Mouse (Mus musculus) MEL (cell line): ENCODE measurements around the gene Fam13a.

Experiments
- CHD1 ChIP-seq: IDR thresholded peaks from 2 replicates; pipeline ENCODE4 v1.6.1; 2012; ENCODE audit warnings: low read depth, mild to moderate bottlenecking, inconsistent platforms, low read length, improper control_type of control experiment
- CTCF ChIP-seq, 3 experiments: IDR thresholded peaks in 2 of 3; conservative IDR thresholded peaks in 1 of 3; 2 replicates each; pipeline ENCODE4 v1.5.1; 2011 to 2012; ENCODE audit warnings: low read length in 3 of 3, low read depth in 2 of 3, mild to moderate bottlenecking in 2 of 3, improper control_type of control experiment in 1 of 3, inconsistent platforms in 1 of 3, mixed read lengths in 1 of 3, moderate library complexity in 1 of 3; ENCODE audit not compliant: control insufficient read depth in 1 of 3, insufficient read depth in 1 of 3, poor library complexity in 1 of 3, severe bottlenecking in 1 of 3
- ELF1 ChIP-seq: IDR thresholded peaks from 2 replicates; pipeline ENCODE4 v1.6.1; 2014; ENCODE audit warnings: low read depth, mild to moderate bottlenecking, inconsistent platforms, low read length, improper control_type of control experiment, moderate library complexity
- GABPA ChIP-seq: IDR thresholded peaks from 2 replicates; pipeline ENCODE4 v1.6.1; 2012; ENCODE audit warnings: low read depth, mild to moderate bottlenecking, inconsistent platforms, low read length, improper control_type of control experiment, moderate library complexity
- GATA1 ChIP-seq: IDR thresholded peaks from 2 replicates; pipeline ENCODE4 v1.6.1; 2011; ENCODE audit warnings: low read depth, low read length, improper control_type of control experiment
- HCFC1 ChIP-seq: IDR thresholded peaks from 2 replicates; pipeline ENCODE4 v1.6.1; 2012; ENCODE audit warnings: low read depth, mild to moderate bottlenecking, inconsistent platforms, low read length, improper control_type of control experiment, moderate library complexity
- MEF2A ChIP-seq: IDR thresholded peaks from 2 replicates; pipeline ENCODE4 v1.6.1; 2014; ENCODE audit warnings: low read depth, mild to moderate bottlenecking, inconsistent platforms, low read length, improper control_type of control experiment; ENCODE audit not compliant: poor library complexity, insufficient replicate concordance, severe bottlenecking; ENCODE audit errors: extremely low read depth
- POLR2A ChIP-seq, 2 experiments: IDR thresholded peaks; 2 replicates each; pipeline ENCODE4 v1.6.1; 2011 to 2012; ENCODE audit warnings: low read length in 2 of 2, mild to moderate bottlenecking in 2 of 2, control low read depth in 1 of 2, improper control_type of control experiment in 1 of 2, low read depth in 1 of 2, moderate library complexity in 1 of 2; ENCODE audit not compliant: control insufficient read depth in 1 of 2, insufficient read depth in 1 of 2, poor library complexity in 1 of 2
- RCOR1 ChIP-seq: IDR thresholded peaks from 2 replicates; pipeline ENCODE4 v1.6.1; 2012; ENCODE audit warnings: low read depth, mild to moderate bottlenecking, inconsistent platforms, low read length, improper control_type of control experiment
- TAL1 ChIP-seq: IDR thresholded peaks from 2 replicates; pipeline ENCODE4 v1.6.1; 2012; ENCODE audit warnings: mild to moderate bottlenecking, inconsistent platforms, low read length, moderate library complexity, mixed read lengths
- TCF12 ChIP-seq: IDR thresholded peaks from 2 replicates; pipeline ENCODE4 v1.6.1; 2014; ENCODE audit warnings: low read depth, mild to moderate bottlenecking, inconsistent platforms, low read length, improper control_type of control experiment, moderate library complexity
- USF2 ChIP-seq, 2 experiments: IDR thresholded peaks; 2 replicates each; pipeline ENCODE4 v1.6.1; 2011 to 2012; ENCODE audit warnings: improper control_type of control experiment in 2 of 2, low read length in 2 of 2, borderline replicate concordance in 1 of 2, inconsistent platforms in 1 of 2, low read depth in 1 of 2, mild to moderate bottlenecking in 1 of 2; ENCODE audit not compliant: insufficient read depth in 1 of 2
- ZKSCAN1 ChIP-seq: IDR thresholded peaks from 2 replicates; pipeline ENCODE4 v1.6.1; 2012; ENCODE audit warnings: low read depth, mild to moderate bottlenecking, inconsistent platforms, low read length, improper control_type of control experiment, moderate library complexity

- TF ChIP-seq ELF1: no peak
- TF ChIP-seq CTCF (IDR thresholded peaks at IDR 0.05 in 2 of 3, conservative IDR thresholded peaks at IDR 0.05 in 1 of 3; ENCODE audit: control insufficient read depth in 1 of 3, insufficient read depth in 1 of 3, low read depth in 2 of 3, low read length in 3 of 3, poor library complexity in 1 of 3, severe bottlenecking in 1 of 3): no peak
- no peak for TF ChIP-seq POLR2A (IDR thresholded peaks at IDR 0.05; ENCODE audit: control insufficient read depth in 1 of 2, insufficient read depth in 1 of 2, low read depth in 1 of 2, low read length in 2 of 2, poor library complexity in 1 of 2)
- no peak for TF ChIP-seq HCFC1
- TF ChIP-seq MEF2A: no peak
- no peak for TF ChIP-seq TCF12
- no peak for TF ChIP-seq ZKSCAN1
- TF ChIP-seq GATA1: no peak
- no peak for TF ChIP-seq CHD1
- no peak for TF ChIP-seq GABPA
- no peak for TF ChIP-seq TAL1
- TF ChIP-seq USF2 (IDR thresholded peaks at IDR 0.05; ENCODE audit: borderline replicate concordance in 1 of 2, insufficient read depth in 1 of 2, low read depth in 1 of 2, low read length in 2 of 2): no peak
- no peak for TF ChIP-seq RCOR1
These were observed 47.3 kb upstream of the Fam13a start for GRCm38 (mm10) chr6:59071691-59072090.
